Mouse (Mus musculus) ES-CJ7 (cell line): ENCODE measurements at regions not wholly inside any gene's neighbourhood (a gene's known extent, or its start where the extent isn't known, plus 50 kb on each side); places are given as distances from the start of the nearest gene placed in this dataset.
"Not testable (repeated sequence)": the region's sequence is repeated elsewhere in the genome, so short reads cannot be mapped to it uniquely, and the experiment has no call there.

Experiments used
- DNase-seq: peaks from one replicate; pipeline ENCODE4 v3.0.0; 2011; ENCODE audit warnings: low read depth, low spot score

DNA sequence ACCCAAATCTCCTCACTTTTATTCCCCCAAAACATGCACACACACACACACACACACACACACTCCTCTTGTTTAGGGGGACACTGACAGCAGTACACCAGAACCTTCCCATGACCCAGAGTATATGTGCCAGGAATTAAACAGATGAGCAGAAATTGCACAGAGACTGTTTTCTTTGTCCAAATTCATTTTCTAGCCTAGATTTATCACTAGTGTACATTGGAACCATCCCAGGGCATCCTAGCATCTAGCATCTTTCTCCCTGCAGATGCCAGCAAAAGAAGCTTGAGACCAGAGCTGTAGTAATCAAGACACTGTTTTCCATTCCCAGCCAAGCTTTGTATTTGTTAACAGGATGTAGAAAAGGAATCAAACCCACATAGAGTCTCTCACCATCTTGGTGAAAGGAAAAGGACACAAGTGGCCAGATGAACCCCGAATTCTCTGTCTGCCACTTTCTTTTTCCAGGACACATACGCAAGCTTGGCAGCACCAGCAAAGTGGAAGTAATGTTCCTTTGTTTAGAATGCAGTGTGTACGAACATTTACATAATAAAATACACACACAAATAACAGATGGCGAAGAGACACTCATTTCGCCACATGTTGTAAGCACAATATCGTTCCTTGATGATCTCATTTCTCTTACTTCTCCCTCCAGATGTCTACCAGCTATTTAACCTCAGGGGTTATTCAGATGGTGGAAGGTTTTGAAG is 250.3 kb upstream of the Gm11146 start:
- no peak for DNase-seq

DNA sequence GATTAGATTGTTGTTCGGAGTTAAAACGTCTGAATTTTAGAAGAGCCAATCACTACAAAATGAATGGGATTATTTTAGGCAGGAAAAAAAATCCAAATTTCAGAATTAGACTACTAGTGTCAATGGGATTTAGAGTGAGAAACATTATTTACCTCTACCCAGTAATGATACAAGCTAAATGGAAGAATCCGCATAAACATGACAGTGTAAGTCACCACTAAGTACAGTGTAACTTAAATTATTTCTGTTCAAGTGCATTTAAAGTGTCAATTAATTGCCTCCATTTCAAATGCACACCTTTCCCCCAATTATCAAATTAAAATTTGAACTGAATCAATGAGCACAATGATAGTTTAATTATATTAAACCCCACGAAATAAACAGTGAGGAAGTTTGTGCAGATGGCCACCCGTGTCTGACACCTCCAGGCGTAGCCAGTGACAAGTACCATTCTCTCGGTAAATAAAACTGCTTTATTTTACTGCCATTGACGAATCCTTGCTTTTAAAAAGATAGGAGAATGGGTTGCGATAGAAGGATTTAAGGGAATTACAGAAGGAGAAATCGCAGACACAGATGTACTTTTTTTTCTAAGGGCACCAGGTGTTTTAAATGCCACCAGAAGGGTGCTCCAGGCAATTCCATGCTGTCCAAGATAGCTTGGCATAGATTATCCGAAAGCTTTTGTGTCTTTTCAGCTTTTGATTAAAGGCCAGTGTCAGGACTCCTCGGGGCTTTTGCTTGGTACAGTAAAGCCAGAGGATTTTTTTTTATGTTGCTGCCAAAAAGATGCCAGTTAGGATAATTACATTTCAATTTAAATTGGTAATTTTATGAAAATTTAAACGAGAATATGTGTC is 249.5 kb upstream of the Gm11146 start:
- DNase-seq = no peak

DNA sequence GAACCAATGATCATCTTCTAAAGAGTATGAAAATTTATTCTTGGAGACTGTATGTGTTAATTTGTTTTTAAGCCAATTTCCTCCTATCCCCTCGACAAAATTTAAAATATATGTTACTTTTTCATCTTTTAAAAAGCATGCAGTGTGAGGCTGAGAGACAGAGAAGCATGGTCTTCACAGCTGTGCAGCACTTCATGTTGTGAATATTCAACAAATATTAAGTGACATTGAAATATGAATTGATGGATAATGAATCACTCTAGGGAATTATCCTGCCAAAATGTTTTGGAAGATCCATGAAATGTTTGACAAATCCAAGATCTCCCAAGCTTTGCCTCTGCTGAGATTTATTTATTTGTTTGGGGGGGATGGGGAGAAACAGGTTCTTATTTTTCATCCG is 233.9 kb upstream of the Gm11146 start:
- DNase-seq = no peak

DNA sequence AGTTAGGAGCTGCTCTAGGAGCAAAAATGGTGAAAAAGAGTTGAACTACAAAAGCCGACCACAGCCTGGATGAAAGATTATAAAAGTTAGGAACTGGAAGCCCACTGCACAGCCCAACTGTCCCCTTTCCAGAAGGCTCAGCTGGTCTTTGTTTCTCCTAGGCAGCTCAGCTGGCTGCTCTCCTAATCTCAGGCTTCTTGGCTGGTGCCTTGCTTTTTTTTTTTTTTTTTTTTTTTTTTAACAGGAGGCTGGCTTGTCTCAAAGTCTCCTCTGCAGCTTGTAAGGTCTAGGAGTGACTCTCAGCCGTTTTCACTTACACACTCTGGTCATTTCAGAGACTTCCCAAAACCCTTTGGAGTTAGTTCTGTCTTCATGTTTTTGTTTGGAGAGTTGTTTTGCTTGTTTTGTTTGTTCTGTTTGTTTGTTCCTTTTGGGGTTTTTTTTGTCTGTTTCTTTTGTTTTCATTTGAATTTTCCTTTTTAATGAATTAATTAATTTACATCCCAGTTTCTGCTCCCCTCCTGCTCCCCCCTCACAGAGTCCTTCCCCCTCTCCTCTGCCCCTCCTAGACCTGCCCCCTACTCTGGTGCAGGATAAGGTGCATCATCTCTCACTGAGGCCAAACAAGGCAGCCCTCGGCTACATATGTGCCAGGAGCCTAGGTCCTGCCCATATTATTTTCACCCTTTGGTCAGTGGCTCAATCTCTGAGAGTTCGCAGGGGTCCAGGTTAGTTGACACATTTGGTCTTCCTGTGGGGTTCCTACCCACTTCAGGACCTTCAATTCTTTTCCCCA is 225.6 kb upstream of the Gm11146 start:
- DNase-seq = no peak

DNA sequence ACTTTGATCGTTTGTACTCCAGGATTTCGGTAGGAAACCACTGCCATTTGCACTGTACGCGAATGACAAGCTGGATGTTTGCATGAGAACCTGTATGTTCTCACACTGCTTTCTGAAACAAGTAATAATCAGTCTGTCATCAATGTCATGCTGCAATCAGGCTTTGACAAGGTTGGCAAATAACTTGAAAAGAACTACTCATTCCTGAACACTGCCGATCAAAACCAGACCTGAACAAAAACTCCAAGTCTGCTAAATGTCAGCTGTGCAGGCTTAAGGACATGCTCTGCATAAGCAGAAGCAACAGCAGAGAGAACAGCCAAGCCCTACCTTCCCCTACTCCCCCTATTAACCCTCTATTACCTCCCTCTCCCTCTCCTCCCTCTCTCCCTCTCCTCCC is 197.8 kb upstream of the Gm11146 start:
- no peak for DNase-seq

DNA sequence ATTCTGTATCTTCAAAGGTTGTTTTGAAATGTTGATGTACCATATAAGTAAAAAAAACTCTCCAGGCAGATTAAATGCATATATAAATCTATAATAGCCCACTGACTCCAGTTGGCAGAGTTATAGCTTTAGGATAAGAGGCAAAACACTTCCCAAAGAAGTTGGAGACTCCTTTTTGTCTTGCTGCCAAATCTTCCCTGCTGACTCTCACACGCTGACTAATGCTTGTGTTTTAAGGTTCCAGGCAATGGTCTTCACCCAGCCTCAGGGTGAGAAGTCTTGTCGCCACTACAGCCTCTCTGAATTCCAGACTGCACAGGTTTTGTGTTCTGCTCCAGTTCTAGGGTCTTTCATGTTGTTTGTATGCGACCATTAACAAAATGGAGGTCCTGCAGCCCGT is 195.0 kb upstream of the Gm11146 start:
- DNase-seq = no peak

DNA sequence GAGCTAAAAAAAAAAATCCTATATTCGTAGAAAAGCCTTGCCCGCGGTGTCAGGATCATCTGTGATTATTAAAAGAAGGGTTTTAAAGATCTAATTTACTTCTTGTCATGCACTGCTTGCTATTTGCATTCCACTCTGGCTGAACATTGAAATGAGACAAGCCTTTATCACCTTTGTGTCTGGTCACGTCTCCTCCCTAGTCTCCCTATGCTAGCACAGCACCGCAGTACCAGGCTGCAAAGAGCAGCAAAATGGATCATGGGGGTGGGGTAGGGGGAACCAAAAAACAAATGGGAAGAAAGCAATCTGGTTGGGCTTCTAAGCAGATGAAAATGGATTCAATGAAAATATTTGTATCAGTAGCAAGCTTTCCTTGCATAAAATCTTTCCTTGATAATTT is 187.8 kb upstream of the Gm11146 start:
- no peak for DNase-seq

DNA sequence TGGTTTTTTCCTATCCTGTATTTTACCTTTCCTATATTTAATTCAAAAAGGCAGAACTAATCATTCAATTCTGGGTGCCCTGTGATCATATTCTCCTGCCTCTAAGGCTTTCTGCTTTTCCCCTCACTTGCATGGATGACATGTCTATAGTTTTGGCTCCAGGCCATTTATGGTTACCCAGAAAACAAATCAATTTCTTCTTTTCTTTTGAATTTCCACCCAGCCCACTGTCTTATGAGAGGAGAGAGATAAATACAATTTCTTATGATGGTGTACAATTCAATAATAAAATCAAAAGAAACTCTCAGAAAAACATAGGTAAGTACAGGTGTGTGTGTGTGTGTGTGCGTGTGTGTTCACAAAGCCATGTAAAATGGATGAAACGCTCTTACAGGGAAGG is 187.3 kb upstream of the Gm11146 start:
- no peak for DNase-seq

DNA sequence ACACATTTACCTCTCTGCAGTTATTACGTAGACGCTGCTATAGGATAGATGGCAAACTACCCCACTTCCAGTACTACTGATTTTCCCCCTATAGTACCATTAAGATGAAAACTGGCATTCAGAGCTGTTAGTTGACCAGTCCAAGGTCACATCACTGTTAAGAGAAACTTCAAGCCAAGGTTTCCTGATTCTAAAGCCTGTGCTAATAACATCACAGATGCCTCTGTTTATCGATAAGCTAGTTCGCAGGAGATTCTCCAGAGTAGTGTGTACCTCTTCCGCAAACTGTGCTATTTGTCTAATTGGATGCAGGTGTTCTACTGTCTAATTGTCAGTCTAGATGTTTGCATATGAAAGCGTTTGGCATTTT is 186.9 kb upstream of the Gm11146 start:
- DNase-seq = no peak

DNA sequence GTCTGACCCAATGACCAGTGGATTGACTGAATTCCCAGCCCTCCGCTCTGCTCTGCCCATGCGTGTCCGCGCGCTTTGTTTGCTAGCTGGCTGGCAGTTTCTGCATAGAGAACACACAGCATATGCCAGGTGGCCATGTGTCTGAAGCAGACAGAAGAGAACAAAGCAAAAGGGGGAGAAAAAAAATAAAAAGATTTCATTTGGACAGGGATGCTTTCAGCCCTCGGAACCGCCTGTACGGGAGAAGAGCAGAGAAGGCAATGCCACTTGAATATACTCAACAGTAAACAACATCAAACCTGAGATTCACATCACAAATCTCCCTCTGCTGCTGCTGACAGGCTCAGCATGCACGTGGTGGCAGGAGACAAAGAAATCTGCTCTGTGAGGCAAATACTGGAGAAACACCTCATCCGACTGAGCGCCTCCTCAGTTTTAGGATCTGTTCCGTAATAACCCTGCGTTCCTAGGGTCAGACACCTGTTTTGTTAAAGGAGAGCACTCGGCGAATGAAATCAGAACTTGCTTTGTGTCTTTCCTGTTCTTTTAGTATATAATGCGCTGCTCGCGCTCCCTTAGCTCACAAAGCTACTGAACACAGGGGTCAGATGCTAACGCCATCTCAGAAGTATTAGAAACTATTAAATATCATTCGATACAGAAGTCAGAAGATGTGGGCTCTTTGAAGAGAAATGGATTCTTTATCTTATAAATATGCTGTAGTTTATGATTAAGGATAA is 186.3 kb upstream of the Gm11146 start:
- DNase-seq = no peak

DNA sequence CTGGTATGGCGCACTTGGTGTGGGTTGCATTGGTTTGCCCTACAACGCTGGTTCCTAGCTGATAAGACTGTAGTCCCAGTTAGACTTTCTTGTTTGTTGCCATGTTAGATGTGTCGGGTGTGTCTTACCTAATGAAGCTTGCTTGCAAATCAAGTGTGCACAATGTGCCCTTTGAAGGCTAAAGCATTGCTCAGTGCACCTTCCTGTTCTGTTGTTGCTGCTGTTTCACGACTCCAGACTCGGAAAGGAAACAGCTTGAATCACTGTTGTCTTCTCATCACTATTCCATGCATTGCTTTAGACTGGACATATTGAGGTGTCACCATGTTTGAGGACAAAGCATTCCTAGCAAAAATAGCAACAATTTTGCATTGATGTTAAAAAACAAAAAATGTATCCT is 185.1 kb upstream of the Gm11146 start:
- DNase-seq = no peak

DNA sequence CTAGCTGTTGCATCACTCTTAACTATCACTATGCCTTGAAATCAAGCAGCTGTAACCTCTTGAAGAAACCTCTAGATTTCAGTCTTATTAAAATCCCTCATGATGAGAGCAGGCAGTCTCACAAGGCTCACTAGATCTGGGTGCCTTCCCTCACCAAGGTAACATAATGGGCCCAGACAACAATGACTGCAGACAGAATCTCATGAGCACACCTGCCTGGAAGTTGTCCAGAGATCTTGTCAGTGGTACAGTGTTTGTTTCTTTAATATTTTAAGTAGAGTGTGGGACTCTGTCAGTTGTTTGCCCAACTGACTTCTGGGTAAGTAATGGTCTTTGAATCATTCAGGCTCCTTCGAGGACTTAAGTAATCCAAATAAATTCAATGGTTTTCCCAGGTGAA is 177.1 kb upstream of the Gm11146 start:
- DNase-seq = no peak

DNA sequence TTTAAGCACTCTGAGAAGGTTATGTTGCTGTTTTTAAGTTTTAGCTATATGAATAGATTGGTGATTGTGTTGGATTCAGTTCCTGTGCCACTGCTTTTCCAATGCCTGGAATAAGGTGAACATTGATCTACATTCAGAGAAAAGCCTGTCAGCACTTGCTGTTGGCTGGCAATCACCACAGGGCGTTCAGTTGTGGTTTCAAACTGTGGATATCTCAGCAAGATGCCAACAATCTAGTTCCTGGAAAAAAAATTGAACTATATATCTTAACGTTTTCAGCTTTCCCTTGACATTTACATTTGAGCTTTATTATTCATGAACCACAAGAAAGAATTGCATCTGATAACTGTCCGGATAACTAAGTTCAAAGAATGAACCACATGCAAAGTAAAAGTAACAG is 170.2 kb upstream of the Gm11146 start:
- DNase-seq = no peak

DNA sequence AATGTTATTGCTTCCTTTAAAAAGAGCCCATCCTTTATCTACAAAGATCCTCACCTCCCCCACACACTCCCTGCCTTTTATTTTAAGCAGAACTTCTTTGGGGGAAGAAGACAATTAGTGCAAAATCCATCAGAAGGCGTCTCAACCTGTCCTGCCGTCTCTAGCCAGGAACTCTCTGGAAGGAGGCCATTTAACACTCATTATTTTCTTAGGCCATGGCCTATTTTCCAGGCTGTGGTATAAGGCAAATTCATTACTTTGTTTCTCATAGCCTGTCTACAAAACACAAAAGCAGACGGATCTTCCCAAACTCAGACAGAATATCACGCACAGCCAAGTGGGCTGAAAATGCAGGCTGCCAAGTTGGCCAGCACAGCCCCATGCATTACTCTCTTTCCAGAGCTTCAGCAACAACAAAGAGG is 159.0 kb upstream of the Gm11146 start:
- no peak for DNase-seq

DNA sequence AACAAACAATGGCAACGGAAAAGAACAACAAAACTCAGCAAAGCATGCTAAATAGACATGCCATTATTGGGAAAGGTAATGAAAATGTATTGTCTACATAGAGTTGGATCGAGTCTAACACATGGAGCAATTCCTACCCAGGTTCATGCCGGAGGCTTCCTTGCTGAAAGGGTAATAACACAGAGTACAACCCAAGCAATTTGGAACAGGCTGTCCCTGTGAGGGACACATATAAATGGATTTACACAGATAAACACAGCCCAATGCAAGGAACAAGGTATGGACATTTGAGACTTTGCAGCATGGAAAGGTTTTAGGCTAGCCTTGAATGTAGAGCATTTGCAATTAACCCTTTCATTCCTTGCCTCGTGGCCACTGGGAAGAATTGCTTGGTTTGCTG is 158.6 kb upstream of the Gm11146 start:
- DNase-seq = no peak

DNA sequence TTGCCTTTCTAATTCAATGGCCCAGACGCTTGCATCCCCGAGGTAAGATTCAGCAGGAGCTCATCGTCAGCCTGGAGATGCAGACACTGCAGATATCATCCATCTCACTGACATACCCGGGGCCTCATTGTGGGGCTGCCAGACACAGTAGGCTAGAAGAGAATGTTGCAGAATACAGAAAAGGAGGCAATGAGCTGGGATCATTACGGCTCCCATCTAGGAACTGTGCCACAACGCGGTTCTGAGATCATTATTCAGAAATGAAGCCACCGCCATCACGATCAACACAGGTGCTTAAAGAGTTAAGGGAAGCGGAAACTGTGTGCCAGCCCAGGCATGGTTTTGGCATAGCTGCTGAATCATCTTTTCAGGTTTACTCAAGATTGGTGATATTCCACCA is 158.1 kb upstream of the Gm11146 start:
- DNase-seq = no peak

DNA sequence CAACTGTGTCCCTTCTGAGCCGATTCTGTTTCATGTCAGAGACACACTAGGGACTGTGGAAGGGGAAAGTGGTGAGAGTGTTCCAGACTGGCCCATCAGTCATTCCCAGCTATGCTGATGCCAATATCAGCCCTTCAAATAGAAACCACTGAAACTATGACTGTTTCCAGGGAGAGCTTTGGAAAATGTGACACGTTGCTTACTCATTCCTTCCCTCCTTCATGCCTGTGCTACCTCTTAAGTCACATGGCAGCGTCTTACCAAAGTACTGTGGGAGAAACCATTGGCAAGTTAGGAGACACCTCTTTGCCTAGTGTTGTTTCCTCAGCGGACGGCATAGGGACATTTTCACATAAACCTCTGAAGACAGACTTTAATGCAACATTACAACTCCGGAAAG is 153.0 kb upstream of the Gm11146 start:
- DNase-seq = no peak

DNA sequence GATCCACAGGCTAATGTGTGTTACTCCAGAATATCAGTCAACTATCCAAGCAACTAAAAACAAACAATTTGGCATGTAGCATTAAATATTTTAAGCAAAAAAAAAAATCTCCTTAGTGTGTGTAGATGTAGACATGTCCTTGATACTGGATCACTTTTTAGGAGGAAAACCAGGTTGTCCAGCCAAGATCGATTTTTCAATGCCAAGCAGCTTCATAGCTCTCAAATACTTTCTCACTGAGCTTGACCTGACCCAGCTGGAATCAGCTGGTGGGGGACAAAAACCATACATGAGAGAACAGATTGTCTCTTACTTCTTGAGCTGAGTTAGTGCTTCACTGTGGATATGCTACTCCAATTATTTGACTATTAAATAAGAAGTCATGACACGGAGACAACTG is 147.6 kb upstream of the Gm11146 start:
- DNase-seq = no peak

DNA sequence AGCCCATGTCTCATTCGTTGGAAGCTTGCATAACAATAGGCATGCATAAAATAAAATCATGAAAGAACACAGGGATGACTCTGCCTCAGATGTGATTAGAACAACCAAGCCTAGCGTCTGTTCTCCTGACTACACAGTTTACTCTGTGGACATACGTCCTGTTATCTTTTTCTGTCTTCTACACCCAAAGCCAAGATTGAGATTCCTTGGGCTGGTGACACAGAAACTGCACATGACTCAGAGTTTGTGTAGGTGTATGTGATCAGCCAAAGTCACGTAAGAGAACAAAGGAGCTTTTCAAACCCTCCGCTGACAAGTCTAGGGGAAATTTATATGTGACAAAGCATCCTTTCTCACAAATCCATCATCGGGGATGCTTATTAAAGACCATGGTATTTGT is 141.9 kb upstream of the Gm11146 start:
- no peak for DNase-seq

DNA sequence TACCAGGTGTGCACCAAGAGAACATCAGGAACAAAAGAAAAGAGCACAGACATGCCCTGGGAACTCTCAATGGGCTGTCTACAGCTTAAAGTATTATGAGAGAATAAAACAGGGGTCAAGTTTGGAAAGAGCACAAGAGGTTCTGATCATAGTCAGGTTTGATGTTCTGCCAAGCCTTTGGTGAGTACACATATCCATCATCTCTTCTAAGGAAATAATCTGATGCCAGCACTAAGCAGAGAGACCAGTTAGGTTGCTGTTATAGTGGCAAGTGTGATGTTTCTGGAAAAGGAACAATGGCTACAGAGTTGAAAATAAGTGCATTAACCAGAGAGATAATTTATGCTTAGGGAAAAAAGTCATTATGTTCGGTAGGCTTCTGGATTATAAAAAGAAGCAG is 136.9 kb upstream of the Gm11146 start:
- no peak for DNase-seq

DNA sequence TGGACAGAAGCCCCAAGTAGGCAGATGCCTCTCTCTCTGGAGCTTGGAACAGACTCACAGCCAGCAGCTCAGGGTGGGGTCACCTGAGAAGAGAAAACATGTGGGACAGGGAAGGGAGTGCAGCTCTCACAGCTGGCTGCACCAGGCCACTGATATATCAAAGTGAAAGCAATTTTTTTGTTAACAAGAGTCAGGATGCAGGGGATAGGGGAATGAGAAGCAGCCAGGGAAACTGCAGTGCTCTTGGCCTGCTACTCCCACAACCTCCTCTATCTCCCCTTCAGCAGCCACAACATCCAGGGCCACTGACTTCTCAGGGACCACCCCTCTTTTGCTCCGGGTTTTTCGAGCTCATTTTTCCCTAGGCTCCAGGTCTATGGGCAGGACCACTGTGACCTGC is 117.5 kb upstream of the Gm11146 start:
- no peak for DNase-seq

DNA sequence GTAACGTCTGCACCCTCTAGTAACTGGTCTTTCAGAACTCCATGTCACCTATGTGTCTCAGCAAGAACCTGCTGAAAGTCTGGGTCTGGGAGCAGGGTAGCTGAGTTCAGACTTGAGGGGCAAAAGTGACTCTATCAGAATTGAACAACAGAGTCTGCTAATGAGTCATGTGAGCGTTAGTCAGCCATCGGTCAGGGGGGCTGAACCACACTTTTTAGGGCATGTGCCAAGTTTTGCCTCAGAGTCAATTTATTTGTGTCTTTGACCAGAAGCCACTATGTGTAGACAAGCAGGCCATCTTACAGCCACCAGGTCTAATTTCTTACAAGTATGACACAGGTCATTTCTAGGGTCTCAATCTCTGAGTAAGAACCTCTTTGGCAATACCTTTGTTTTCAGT is 115.9 kb upstream of the Gm11146 start:
- DNase-seq = not testable (repeated sequence)
